Mouse (Mus musculus): ENCODE measurements around the gene Olfr1346. TPM values are rescaled to one million over a fixed set of nuclear protein-coding genes. Genes with fewer than 3 reads are reported as not detected.

Olfr1346 gene
- polyA plus RNA-seq, 1 experiment from 2014 or later, result not detected

Other genes with a start within 250 kb of the Olfr1346 start
- not detected in 2 replicates for gene Zscan5b, start 244.8 kb upstream of the Olfr1346 start, polyA plus RNA-seq (2014; fragmentation: Nextera tagmentation; extraction: Ambion mirVana)
- 0.25 TPM in 1 of 2 replicates, not detected in the other for gene Epp13, start 214.4 kb upstream of the Olfr1346 start, polyA plus RNA-seq (2014; fragmentation: Nextera tagmentation; extraction: Ambion mirVana)
- gene Zfp667, start 180.5 kb upstream of the Olfr1346 start, polyA plus RNA-seq (2014; fragmentation: Nextera tagmentation; extraction: Ambion mirVana), result 12.0 and 12.9 TPM in 2 replicates
- 7.2 and 10.4 TPM in 2 replicates for gene Zfp583, start 135.8 kb upstream of the Olfr1346 start, polyA plus RNA-seq (2014; fragmentation: Nextera tagmentation; extraction: Ambion mirVana)
- gene Gm3854, start 123.3 kb upstream of the Olfr1346 start, polyA plus RNA-seq (2014; fragmentation: Nextera tagmentation; extraction: Ambion mirVana), result 2.5 and 3.0 TPM in 2 replicates
- 2.5 and 3.3 TPM in 2 replicates for gene Zfp78, start 103.8 kb upstream of the Olfr1346 start, polyA plus RNA-seq (2014; fragmentation: Nextera tagmentation; extraction: Ambion mirVana)
- gene Zfp28, start 83.8 kb upstream of the Olfr1346 start, polyA plus RNA-seq (2014; fragmentation: Nextera tagmentation; extraction: Ambion mirVana), result 12.6 and 13.2 TPM in 2 replicates
- gene Smim17, start 68.4 kb upstream of the Olfr1346 start, polyA plus RNA-seq (2014; fragmentation: Nextera tagmentation; extraction: Ambion mirVana), result 0.67 and 0.95 TPM in 2 replicates
- gene Gm20715, start 56.8 kb upstream of the Olfr1346 start, polyA plus RNA-seq (2014; fragmentation: Nextera tagmentation; extraction: Ambion mirVana), result not detected in 2 replicates
- gene Olfr1344, start 28.4 kb upstream of the Olfr1346 start, polyA plus RNA-seq (2014; fragmentation: Nextera tagmentation; extraction: Ambion mirVana), result not detected in 2 replicates
- not detected in 2 replicates for gene Olfr1336, start 10.9 kb upstream of the Olfr1346 start, polyA plus RNA-seq (2014; fragmentation: Nextera tagmentation; extraction: Ambion mirVana)
- not detected in 2 replicates for gene Olfr5, start 19.8 kb downstream of the Olfr1346 start, polyA plus RNA-seq (2014; fragmentation: Nextera tagmentation; extraction: Ambion mirVana)
- not detected in 2 replicates for gene Olfr1347, start 32.7 kb downstream of the Olfr1346 start, polyA plus RNA-seq (2014; fragmentation: Nextera tagmentation; extraction: Ambion mirVana)
- not detected in 2 replicates for gene Olfr1348, start 41.6 kb downstream of the Olfr1346 start, polyA plus RNA-seq (2014; fragmentation: Nextera tagmentation; extraction: Ambion mirVana)
- not detected in 2 replicates for gene Olfr1349, start 55.8 kb downstream of the Olfr1346 start, polyA plus RNA-seq (2014; fragmentation: Nextera tagmentation; extraction: Ambion mirVana)
- gene Olfr1350, start 97.7 kb downstream of the Olfr1346 start, polyA plus RNA-seq (2014; fragmentation: Nextera tagmentation; extraction: Ambion mirVana), result not detected in 2 replicates
- gene Zim1, start 229.3 kb downstream of the Olfr1346 start, polyA plus RNA-seq (2014; fragmentation: Nextera tagmentation; extraction: Ambion mirVana), result 0.93 and 1.6 TPM in 2 replicates

Data from midbrain, embryonic 11.5 days (tissue).